Mouse (Mus musculus) induced T-regulatory cell, adult 2 months (primary cell): Measurements from ENCODE around the gene Umps.

ENCODE experiments used
- DNase-seq: peaks from one replicate; pipeline ENCODE4 v3.0.0-alpha.2; 2012; ENCODE audit warnings: low read depth

The Umps gene

DNA sequence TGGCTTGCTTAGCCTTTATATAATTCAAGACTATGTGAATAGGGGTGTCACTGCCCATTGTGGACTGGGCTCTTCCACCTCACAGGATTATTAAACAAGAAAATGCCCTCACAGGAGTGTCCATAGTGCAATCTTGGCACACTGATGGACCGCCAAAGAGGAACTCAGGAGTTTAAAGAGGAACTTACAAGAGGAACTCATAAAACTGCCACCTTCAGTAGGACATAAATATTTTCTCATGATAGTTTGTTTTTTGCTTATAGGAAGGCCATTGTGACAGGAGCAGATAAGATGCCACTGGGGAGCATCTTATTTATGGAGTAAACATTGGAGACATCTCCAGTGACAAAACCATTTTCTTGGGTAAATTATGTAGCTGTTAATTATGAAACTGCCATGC, 12.0 kb downstream of the Umps start:
- DNase-seq: no peak

DNA sequence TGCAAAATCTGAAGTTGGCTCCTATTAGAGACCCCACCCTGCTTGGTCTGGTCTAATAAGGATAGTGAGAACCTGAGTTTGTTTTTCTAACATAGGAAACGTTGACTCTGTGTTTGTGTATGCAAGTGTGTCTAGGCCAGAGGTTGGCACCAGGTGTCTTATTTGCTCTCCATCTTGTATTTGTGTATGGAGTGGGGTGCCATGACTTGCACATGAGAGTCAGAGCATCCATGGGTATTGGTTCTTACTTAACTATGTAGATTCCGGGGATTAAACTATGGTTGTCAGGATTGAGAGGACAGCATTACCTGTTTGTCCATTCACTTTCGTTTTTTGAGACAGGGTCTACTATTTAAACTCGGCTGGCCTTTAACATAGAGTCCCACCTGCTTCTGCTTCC, 13.8 kb downstream of the Umps start:
- no peak for DNase-seq

DNA sequence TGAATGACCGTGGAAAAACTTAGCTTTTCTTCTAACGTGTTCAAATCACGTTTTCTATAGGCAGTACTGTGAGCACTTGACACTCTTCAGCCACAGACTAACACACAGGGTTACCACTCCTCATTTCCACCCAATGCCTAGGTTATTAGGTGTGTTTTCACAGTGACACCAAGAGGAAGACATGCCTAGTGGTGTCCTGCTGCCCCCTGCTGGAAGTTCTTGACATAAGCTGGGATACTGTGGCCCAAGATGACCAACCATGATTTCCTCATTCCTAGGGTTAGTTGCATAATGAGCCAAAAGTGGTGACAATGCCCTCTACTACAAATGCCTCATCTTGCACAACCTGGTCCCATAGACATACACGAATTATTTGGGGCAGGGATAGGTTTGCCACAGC, 16.0 kb downstream of the Umps start:
- DNase-seq: peak; percentile 83

GRCm38 (mm10) chr16:33950386-33950785, 16.5 kb downstream of the Umps start:
- peak; percentile 18 for DNase-seq

GRCm38 (mm10) chr16:33947664-33948571, 18.9 kb downstream of the Umps start:
- no peak for DNase-seq

- DNase-seq: no peak
Measured at GRCm38 (mm10) chr16:33946021-33946420, 20.8 kb downstream of the Umps start.

GRCm38 (mm10) chr16:33944772-33945171, 22.1 kb downstream of the Umps start:
- DNase-seq: no peak

DNA sequence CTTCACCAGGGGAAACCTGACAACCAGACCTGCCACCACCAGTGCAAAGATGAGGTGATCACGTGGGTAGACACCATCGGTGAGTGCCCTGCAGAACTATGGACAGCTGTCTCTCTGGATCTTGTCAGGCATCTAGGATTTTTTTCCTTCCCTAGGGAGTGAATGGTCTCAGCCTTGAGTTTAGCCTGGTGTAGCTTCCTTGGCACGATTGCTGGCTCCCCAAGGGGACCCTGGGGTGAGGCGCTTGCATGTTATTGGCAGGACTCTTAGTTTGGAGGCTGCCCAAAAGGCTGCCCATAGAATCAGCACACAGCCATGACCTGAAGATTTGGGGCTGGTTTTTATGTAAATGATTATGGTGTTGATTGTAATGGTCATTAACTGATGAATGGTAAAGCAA, 22.7 kb downstream of the Umps start:
- no peak for DNase-seq

DNA sequence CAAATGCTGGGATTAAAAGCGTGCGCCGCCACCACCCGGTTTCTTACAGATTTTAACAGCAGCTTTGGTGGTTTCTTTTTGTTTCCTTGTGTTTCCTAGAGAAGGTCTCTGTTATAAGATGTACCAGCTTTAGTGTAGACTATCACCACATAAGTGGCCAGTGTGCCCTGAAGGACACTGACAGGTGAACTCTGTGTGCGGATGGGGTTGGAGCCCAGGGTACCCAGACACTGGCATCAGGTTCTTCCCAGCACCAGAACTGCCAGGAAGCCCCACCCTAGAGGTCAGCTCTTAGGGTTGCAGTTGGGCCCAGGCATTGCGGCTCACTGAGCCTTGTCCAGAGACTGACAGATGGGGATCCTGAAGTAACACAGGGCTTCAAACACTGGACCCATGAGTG, 23.4 kb downstream of the Umps start:
- no peak for DNase-seq

GRCm38 (mm10) chr16:33942341-33942740, 24.5 kb downstream of the Umps start:
- no peak for DNase-seq

- DNase-seq: no peak
Measured at GRCm38 (mm10) chr16:33941271-33941781, 25.5 kb downstream of the Umps start.

DNA sequence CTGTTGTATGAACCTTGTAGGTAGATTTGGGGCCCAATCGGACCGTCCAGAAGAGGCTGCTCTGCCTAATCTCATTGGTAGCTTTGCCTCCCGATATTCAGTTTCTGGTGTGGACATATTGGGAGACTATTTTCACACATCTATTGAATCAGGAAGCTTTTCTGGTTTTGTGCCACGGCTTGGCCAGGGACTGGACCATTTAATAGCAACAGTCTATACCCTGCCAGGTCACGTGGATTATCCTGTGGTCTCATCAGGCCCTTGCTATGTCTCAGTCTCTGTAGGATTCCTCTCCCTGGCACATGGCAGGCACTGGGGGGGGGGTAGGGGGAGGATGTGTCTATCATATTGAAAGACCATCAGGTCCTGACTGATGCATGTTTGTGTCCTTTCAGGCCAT, 26.7 kb downstream of the Umps start:
- no peak for DNase-seq

GRCm38 (mm10) chr16:33939636-33940035, 27.2 kb downstream of the Umps start:
- DNase-seq: no peak

- no peak for DNase-seq
Measured at GRCm38 (mm10) chr16:33939133-33939531, 27.7 kb downstream of the Umps start.

DNA sequence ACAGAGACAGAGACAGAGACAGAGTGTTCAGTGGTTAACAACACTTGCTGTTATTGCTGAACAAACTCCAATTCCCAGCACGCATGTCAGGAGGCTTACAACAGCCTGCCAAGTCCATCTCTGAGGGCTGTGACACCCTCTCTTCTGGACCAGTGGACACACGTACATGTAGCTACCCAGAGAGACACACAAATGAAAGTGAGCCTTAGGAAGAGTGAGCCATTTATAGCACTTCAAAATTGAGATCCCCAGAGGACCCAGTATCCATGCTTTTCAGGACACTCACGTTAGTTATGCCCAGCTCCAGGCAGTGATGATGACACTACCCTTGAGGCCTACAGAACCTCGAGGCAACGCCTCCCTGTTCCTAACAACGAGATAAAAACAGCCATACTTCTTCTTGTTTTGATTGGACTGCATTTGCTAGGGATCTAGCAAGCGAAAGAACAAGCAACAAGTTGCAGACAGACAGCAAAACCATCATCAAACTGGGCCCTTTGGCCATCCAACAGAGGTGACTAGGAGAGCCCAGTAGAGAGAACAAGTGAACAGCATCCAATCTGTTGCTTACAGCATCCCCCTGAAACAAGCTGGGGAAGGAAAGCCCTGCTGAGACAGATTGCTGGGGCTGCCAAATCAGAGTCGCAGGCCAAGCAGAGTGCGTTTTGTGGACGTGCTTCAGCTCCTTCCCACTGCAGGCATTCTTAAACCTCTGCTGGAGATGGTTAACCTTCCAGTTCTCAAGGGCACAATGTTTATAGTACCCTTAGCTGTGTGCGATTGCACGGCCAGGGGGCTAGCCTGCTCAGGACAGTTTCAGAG, 28.3 kb downstream of the Umps start:
- no peak for DNase-seq

- no peak for DNase-seq
Measured at GRCm38 (mm10) chr16:33937567-33937966, 29.3 kb downstream of the Umps start.

DNA sequence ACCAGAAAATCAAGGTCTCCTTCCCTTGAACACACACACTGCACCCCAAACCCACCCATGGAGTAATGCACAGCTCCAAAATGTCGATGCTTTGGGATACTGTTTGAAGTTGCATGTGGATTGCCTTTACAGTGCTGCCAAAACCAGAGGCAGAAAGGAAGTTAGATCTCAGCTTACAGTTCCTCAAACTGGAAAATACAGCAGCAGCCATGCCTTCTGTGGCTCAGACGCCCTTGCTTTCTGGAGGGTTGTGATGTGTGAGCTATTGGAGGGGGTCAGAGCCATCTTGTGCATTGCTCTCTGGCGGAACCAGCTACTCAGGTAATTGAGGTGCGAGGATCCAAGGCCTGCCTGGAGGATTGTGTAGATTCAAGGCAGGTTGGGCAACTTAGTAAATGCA, 30.0 kb downstream of the Umps start:
- no peak for DNase-seq

- DNase-seq: no peak
Measured at GRCm38 (mm10) chr16:33935407-33935785, 31.4 kb downstream of the Umps start.

- DNase-seq: no peak
Measured at GRCm38 (mm10) chr16:33934701-33935406, 32.0 kb downstream of the Umps start.

- DNase-seq: no peak
Measured at GRCm38 (mm10) chr16:33933411-33933810, 33.4 kb downstream of the Umps start.

GRCm38 (mm10) chr16:33932126-33932525, 34.7 kb downstream of the Umps start:
- no peak for DNase-seq

GRCm38 (mm10) chr16:33931682-33932081, 35.2 kb downstream of the Umps start:
- DNase-seq: no peak
